ENCODE assay signal across 7 mouse cellular contexts in the genomic region with DNA sequence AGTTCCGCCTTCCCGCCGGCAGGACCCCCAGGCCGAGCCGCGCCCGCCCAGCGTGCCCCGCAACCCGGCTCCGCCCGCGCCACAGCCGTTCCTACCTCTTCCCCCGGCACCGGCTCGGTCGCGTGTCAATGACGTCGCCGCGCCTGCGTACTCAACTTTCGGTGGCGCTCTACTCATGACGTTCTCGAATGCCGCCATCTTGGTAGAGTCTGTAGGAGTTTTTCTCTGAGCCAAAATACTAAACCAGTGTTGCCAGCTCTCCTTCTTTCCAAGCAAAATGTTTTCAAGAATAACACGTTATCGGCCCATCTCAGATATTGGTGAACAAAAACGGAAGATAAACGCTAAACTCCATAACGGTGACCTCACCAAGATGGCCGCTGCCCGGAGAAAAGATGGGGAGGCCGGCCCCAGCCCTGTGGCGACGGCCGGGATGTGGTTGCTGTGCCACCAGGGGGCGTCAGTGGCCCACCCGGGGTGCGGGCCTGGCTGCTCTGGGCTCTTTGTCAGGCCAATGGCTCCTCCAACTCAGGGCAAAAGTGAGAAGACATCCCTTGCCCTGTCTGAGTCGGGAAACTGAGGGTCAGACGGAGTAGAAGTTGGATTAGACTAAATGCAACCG. TPM values are rescaled to one million over a fixed set of nuclear protein-coding genes. Genes with fewer than 3 reads are reported as not detected.
DNase-seq lines count a peak whose midpoint lies in the region; ATAC-seq lines count a peak whose summit lies in the region.

A gene (minus strand): TSS at position 572 of the 622 bp plus-strand sequence.

- intact Hi-C loops in gastrocnemius, postnatal 36 days (cut with DNase I): no loop called here
- intact Hi-C loops in left cerebral cortex, postnatal 25 days (cut with DNase I): loop anchor here (1.0 kb wide), 2 partner anchors 20 to 24 kb away; a partner anchor contains a TSS

- H3K36me3 ChIP-seq in intestine, embryonic 15.5 days: no peaks in the 10 kb centered on the region
- H3K36me3 ChIP-seq in midbrain, embryonic 10.5 days: peaks cover 7% of the 10 kb centered on the region

- peak within 1 kb of the TSS; percentile 83 for H3K4me3 ChIP-seq in intestine, embryonic 15.5 days (replicated peaks)
- peak within 1 kb of the TSS; percentile 81 for H3K4me3 ChIP-seq in midbrain, embryonic 10.5 days

- H3K9me3 ChIP-seq in intestine, embryonic 15.5 days: no peaks in the 10 kb centered on the region
- no peaks in the 10 kb centered on the region for H3K9me3 ChIP-seq in midbrain, embryonic 10.5 days (replicated peaks)

- H3K27ac ChIP-seq in intestine, embryonic 15.5 days: peak within 1 kb of the TSS; percentile 71
- H3K27ac ChIP-seq in midbrain, embryonic 10.5 days (replicated peaks): peak within 1 kb of the TSS; percentile 91

- WGBS in intestine, embryonic 15.5 days: under 1% methylated on average over 46 of the region's 46 CpGs
- WGBS in midbrain, embryonic 10.5 days: 1% methylated on average over 46 of the region's 46 CpGs

- H3K4me1 ChIP-seq in intestine, embryonic 15.5 days (replicated peaks): peaks cover 18% of the 10 kb centered on the region
- peaks cover 46% of the 10 kb centered on the region for H3K4me1 ChIP-seq in midbrain, embryonic 10.5 days

- H3K4me2 ChIP-seq in intestine, embryonic 15.5 days (replicated peaks): peak within 1 kb of the TSS; percentile 83

- peak; percentile 92 for ATAC-seq in intestine, embryonic 15.5 days

- H3K9ac ChIP-seq in intestine, embryonic 15.5 days: peak within 1 kb of the TSS; percentile 69

- peak; percentile 96 to 98 for DNase-seq in adrenal gland, adult 18-20 months (ENCODE audit: low spot score in 2 of 2)
- DNase-seq in embryo, embryonic 11 days: peak; percentile 96
- DNase-seq in gastrocnemius, postnatal 36 days: peak; percentile 93 to 94
- DNase-seq in left cerebral cortex, postnatal 25 days (ENCODE audit: low spot score in 2 of 2): peak; percentile 96 to 98
- DNase-seq in midbrain, embryonic 10.5 days (ENCODE audit: low spot score): peak; percentile 96
- DNase-seq in right cerebral cortex, postnatal 4 days: peak; percentile 96

- no peaks in the 10 kb centered on the region for H3K27me3 ChIP-seq in intestine, embryonic 15.5 days (replicated peaks)
- 0 out of 2 replicates have a peak, but pooled peaks cover under 1% of the 10 kb centered on the region for H3K27me3 ChIP-seq in midbrain, embryonic 10.5 days (ENCODE audit: low read depth, poor library complexity, severe bottlenecking)

RNA-seq across cellular contexts. Expression of the gene that starts here (rescaled TPM):
- total RNA-seq in adrenal gland, adult 18-20 months (2021): 10 to 100 TPM; 58.9 to 59.3 TPM
- 10 to 100 TPM; 56.2 to 64.3 TPM for total RNA-seq in gastrocnemius, postnatal 36 days (2021)
- 89.4 and 90.7 TPM in 2 replicates for polyA plus RNA-seq in intestine, embryonic 15.5 days (2015; fragmentation: Nextera tagmentation; extraction: Ambion mirVana)
- total RNA-seq in left cerebral cortex, postnatal 25 days (2021): 10 to 100 TPM; 88.0 to 95.9 TPM
- 180 and 183 TPM in 2 replicates for polyA plus RNA-seq in midbrain, embryonic 10.5 days (2016; fragmentation: Nextera tagmentation; extraction: Ambion mirVana)

Comparison
In these comparisons a context has a peak if more than half of its experiments do, and no peak if none do; other contexts are left out.
1. Peak in every context shown above with its lines: DNase-seq, ATAC-seq, H3K4me3 ChIP-seq and H3K27ac ChIP-seq.